Comparison of ENCODE assay signal across 9 mouse cellular contexts in genomic region chr10:19850544-19850997, GRCm38 (mm10). TPM values are rescaled to one million over a fixed set of nuclear protein-coding genes. Genes with fewer than 3 reads are reported as not detected.
DNase-seq lines count a peak whose midpoint lies in the region; ATAC-seq lines count a peak whose summit lies in the region.
"Had no signal": no experiment of that assay in that cellular context is flagged by ENCODE, and none has a peak within 500 bp of the region (broad histone marks: within the 10 kb centered on the region; RNA-seq: fewer than 3 reads in every experiment).

No protein-coding gene starts in this region.

- H3K27me3 ChIP-seq in liver, embryonic 11.5 days (replicated peaks; ENCODE audit: control insufficient read depth, insufficient read depth, low read length) = peaks cover 49% of the 10 kb centered on the region
- peaks cover 46% of the 10 kb centered on the region for H3K27me3 ChIP-seq in neural tube, embryonic 14.5 days (ENCODE audit: control insufficient read depth, insufficient read depth, low read length)

- H3K36me3 ChIP-seq in liver, embryonic 11.5 days (ENCODE audit: control insufficient read depth, insufficient read depth, low read length) = no peaks in the 10 kb centered on the region
- no peaks in the 10 kb centered on the region for H3K36me3 ChIP-seq in neural tube, embryonic 14.5 days (ENCODE audit: control insufficient read depth, insufficient read depth, low read length)
- H3K36me3 ChIP-seq: G1E had no signal

- peak overlapping the region; percentile 65 for H3K9ac ChIP-seq in liver, embryonic 11.5 days (ENCODE audit: low read depth, low read length)
- H3K9ac ChIP-seq in neural tube, embryonic 14.5 days (replicated peaks; ENCODE audit: low read depth, low read length) = peak overlapping the region; percentile 50

- WGBS in liver, embryonic 11.5 days = under 1% methylated on average over 36 of the region's 36 CpGs
- WGBS in neural tube, embryonic 14.5 days = under 1% methylated on average over 36 of the region's 36 CpGs

- peak overlapping the region; percentile 49 for H3K27ac ChIP-seq in liver, embryonic 11.5 days (ENCODE audit: low read depth, low read length)
- no peak overlapping the region for H3K27ac ChIP-seq in neural tube, embryonic 14.5 days (ENCODE audit: low read depth, low read length)

- DNase-seq in frontal cortex, postnatal 36 days (ENCODE audit: low spot score in 2 of 2) = no peak
- DNase-seq in embryo, embryonic 10 days (ENCODE audit: low spot score) = peak; percentile 67
- DNase-seq in heart, postnatal 14 days = peak; percentile 10 to 15
- DNase-seq in liver, embryonic 11.5 days (ENCODE audit: low spot score) = peak; percentile 65
- DNase-seq in layer of hippocampus, adult 9-11 months = no peak

- peak overlapping the region; percentile 59 for H3K4me3 ChIP-seq in liver, embryonic 11.5 days (ENCODE audit: low read depth, low read length)
- H3K4me3 ChIP-seq in neural tube, embryonic 14.5 days (ENCODE audit: low read depth, low read length) = peak overlapping the region; percentile 59

- peak overlapping the region; percentile 91 for H3K4me2 ChIP-seq in liver, embryonic 11.5 days
- peak overlapping the region; percentile 100 for H3K4me2 ChIP-seq in neural tube, embryonic 14.5 days (ENCODE audit: low read depth, low read length)

- H3K4me1 ChIP-seq in liver, embryonic 11.5 days (replicated peaks; ENCODE audit: control insufficient read depth, insufficient read depth, low read length) = peaks cover 17% of the 10 kb centered on the region
- H3K4me1 ChIP-seq in neural tube, embryonic 14.5 days (ENCODE audit: control insufficient read depth, insufficient read depth, low read length) = peaks cover 21% of the 10 kb centered on the region; the same call in 1 of the 2 replicates

- intact Hi-C loops in heart, postnatal 14 days (cut with DNase I) = no loop called here

- peak; percentile 41 for ATAC-seq in frontal cortex, adult (ENCODE audit: low TSS enrichment)
- peak; percentile 30 for ATAC-seq in CD4-positive, CD25-positive, alpha-beta regulatory T cell, adult 4 months
- peak; percentile 32; the same call in 1 of the 2 replicates for ATAC-seq in liver, embryonic 11.5 days (replicated peaks; ENCODE audit: low FRiP score)
- ATAC-seq in neural tube, embryonic 14.5 days (ENCODE audit: low read depth) = peak; percentile 68

- H3K9me3 ChIP-seq in liver, embryonic 11.5 days (ENCODE audit: control insufficient read depth, low read length) = no peaks in the 10 kb centered on the region
- H3K9me3 ChIP-seq in neural tube, embryonic 14.5 days (ENCODE audit: control insufficient read depth, low read length) = no peaks in the 10 kb centered on the region

RNA-seq across cellular contexts. Expression of gene Slc35d3, which starts 0.7 kb away (rescaled TPM):
- not detected for polyA plus RNA-seq in CD4-positive, CD25-positive, alpha-beta regulatory T cell, adult 4 months (2017; shearing (Covaris generic))
- total RNA-seq in heart, postnatal 14 days (2021) = under 1 TPM in 1 of 2 experiments, not detected in 1; 0.07 TPM
- polyA plus RNA-seq in liver, embryonic 11.5 days (2014; fragmentation: Nextera tagmentation; extraction: Ambion mirVana) = 11.5 and 12.8 TPM in 2 replicates
- polyA plus RNA-seq in neural tube, embryonic 14.5 days (2014; fragmentation: Nextera tagmentation; extraction: Ambion mirVana) = 2.6 and 2.8 TPM in 2 replicates
- polyA plus RNA-seq: G1E had no signal

RNA-seq across cellular contexts. Expression of gene Pex7, which starts 56.9 kb away (rescaled TPM):
- polyA plus RNA-seq in CD4-positive, CD25-positive, alpha-beta regulatory T cell, adult 4 months (2017; shearing (Covaris generic)) = 1 to 10 TPM; 3.0 to 5.1 TPM
- 10 to 100 TPM; 22.9 to 25.9 TPM for total RNA-seq in heart, postnatal 14 days (2021)
- 40.8 and 43.8 TPM in 2 replicates for polyA plus RNA-seq in liver, embryonic 11.5 days (2014; fragmentation: Nextera tagmentation; extraction: Ambion mirVana)
- 33.8 and 35.0 TPM in 2 replicates for polyA plus RNA-seq in neural tube, embryonic 14.5 days (2014; fragmentation: Nextera tagmentation; extraction: Ambion mirVana)

Comparison
In these comparisons a context has a peak if more than half of its experiments do, and no peak if none do; other contexts are left out.
1. DNase-seq: peak in embryo, embryonic 10 days (single experiment), heart, postnatal 14 days (2 of 2) and liver, embryonic 11.5 days (single experiment); none in frontal cortex, postnatal 36 days (0 of 2) and layer of hippocampus, adult 9-11 months (single experiment).
2. Peak in every context shown above with its lines, with median percentiles within 50 percentile points of each other: ATAC-seq.